Mouse (Mus musculus): ENCODE data around the gene Sptan1.

- no peak for TF ChIP-seq CTCF (IDR thresholded peaks at IDR 0.05; ENCODE audit: borderline replicate concordance, insufficient read depth, low read depth, low read length)
- TF ChIP-seq POLR2A (IDR thresholded peaks at IDR 0.05; ENCODE audit: borderline replicate concordance, insufficient read depth, low read length): no peak
These were observed 72.4 kb downstream of the Sptan1 start for GRCm38 (mm10) chr2:30037762-30038161.
